Mouse (Mus musculus): ENCODE results near the gene Slc35e3.
A peak's percentile ranks its signal among the peaks of the same experiment; 100 is the strongest.
"Not testable (repeated sequence)": the region's sequence is repeated elsewhere in the genome, so short reads cannot be mapped to it uniquely, and the experiment has no call there.

Slc35e3 gene

GRCm38 (mm10) chr10:117761551-117761950, 15.4 kb upstream of the Slc35e3 start:
- DNase-seq: no peak

GRCm38 (mm10) chr10:117760831-117761335, 14.7 kb upstream of the Slc35e3 start:
- DNase-seq: no peak

GRCm38 (mm10) chr10:117759844-117760630, 13.9 kb upstream of the Slc35e3 start:
- no peak for DNase-seq

DNA sequence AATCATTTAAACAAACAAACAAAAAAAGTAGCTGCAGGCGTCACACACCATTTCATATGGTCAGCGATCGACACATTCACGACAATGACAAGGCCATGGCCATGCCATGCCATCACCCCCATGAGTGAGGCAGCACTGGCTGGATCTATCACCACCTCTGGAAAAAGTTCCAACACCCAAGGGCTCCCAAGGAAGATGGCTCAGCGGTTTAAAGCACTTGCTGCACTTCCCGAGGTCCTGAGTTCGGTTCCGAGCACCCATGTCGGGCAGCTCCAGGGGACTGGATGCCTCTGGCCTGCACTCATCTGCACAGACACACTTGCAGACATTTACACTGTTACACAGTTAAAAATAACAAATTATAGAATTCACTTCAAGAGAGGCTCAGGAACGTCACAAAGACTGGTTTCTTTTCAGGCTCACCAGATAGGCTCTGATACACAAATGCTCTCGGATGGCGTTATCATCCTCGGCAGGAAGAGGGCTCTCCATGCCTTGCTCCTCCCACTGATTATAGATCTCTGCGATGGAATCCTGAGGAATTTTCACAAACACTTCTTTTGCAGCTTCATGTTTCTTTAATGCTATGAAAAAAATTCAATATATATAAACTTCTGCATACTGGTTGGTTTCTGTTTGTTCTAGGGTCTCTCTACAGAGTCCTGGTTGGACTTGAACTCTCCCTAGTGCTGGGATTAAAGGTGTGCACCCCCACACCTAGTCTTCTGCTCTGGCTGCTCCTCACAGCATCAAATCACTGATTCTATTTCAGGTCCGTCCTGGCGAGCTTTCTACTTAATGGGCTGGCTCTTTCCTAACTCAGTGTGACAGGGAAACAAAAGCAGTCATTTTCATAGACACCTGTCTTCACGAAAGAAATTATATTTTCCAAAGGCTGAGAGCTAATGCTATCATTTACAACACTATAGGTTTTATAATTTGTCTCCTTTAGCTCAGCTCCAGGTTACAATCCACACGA, 12.9 kb upstream of the Slc35e3 start:
- DNase-seq: no peak

DNA sequence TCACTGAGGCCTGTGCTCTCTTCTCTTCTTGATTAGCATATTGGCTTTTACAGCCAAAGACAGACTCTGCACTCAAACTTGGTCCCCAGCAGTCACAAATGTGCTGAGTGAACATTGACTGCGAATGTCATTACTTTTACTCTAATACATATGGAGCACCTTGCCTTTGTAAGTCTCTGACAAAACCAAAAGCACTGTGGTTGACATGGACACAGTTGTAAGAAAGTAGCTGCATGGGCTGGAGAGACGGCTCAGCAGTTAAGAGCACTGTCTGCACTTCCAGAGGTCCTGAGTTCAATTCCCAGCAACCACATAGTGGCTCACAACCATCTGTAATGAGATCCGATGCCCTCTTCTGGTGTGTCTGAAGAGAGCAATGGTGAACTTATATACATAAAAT, 12.2 kb upstream of the Slc35e3 start:
- not testable (repeated sequence) for DNase-seq

- no peak for DNase-seq
Observed at GRCm38 (mm10) chr10:117757796-117758342, 11.7 kb upstream of the Slc35e3 start.

DNA sequence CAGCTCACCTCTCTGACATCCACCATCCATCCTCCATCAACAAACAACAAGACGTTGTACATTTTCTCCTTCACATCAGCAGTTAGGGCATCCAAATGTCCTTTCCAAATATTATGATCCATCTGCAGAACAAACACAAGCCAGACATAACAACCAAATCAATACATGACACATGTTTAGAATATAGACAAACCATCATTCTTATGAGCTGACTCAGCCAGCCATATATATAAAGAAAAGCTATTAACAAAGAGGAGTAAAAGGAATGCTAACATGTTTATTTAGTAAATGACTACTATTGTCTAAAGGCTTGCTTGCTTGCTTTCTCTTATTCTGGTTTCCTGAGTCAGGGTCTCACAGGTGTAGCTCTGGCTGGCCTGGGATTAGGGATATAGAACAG, 11.1 kb upstream of the Slc35e3 start:
- no peak for DNase-seq

- no peak for DNase-seq
Observed at GRCm38 (mm10) chr10:117756784-117757183, 10.6 kb upstream of the Slc35e3 start.

DNA sequence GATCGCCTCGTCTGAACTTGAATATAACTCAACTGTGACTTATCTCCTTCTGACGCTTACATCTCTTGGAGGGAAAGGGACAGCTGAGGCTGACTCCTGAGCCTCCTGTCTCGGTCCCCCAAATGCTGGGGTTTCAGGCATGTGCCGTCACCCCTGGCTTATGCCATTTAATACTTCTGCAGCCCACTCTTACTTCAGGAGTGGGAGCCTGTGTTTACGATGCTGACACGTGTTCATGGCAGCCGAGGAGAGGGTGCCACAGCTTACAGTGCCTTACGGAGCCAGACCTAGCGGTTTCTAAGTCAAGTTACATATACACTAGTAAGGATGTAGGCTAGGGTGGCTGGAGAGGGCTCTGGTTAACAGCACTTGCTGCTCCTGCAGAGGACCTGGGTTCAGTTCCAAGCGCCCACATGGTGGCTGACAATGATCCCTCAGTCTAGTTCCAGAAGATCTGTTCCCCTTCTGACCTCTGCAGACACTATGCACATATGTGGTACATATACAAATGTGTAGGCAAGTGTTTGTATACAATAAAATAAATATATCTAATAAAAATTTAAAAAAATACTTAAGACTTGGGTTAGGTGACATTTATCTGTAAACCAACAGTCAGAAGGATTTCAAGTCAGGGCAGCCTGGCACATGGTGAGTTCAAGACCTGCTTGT, 9.8 kb upstream of the Slc35e3 start:
- no peak for DNase-seq

DNA sequence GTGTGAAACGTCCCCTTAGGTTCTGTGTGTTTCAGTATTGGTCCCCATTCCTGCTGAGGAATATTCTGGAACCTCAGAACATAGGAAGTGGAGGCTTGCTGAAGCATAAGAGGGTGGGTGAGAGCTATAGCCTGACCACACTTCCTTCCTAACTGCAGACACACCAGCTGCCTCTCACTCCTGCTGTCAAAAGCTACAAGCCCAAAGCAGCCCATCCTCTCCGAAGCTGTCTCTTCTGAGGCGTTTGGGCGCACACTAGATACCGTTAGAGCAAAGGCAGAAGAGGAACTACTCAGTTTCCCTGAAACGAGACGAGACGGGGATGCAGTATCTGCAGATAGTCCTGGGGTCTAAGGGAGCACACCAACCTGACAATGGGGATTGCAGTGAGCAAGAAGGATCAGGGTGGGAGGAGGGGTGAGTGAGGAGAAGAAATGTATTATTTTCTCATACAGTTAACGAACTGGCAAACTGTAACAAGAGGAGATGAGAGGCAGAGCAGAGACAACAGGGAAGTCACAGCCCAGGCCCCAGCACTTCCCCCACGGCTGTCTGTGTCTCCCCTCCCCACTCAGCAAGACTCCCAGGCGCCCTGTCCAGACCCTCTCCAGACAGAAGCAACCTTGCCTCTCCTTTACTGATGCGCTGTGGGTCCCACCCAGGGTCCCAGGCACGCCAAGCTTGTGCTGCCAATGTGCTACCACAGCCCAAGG, 9.1 kb upstream of the Slc35e3 start:
- peak; percentile 53 to 68 for DNase-seq

GRCm38 (mm10) chr10:117754609-117754940, 8.4 kb upstream of the Slc35e3 start:
- no peak for DNase-seq

GRCm38 (mm10) chr10:117753711-117754608, 7.8 kb upstream of the Slc35e3 start:
- no peak for DNase-seq

DNA sequence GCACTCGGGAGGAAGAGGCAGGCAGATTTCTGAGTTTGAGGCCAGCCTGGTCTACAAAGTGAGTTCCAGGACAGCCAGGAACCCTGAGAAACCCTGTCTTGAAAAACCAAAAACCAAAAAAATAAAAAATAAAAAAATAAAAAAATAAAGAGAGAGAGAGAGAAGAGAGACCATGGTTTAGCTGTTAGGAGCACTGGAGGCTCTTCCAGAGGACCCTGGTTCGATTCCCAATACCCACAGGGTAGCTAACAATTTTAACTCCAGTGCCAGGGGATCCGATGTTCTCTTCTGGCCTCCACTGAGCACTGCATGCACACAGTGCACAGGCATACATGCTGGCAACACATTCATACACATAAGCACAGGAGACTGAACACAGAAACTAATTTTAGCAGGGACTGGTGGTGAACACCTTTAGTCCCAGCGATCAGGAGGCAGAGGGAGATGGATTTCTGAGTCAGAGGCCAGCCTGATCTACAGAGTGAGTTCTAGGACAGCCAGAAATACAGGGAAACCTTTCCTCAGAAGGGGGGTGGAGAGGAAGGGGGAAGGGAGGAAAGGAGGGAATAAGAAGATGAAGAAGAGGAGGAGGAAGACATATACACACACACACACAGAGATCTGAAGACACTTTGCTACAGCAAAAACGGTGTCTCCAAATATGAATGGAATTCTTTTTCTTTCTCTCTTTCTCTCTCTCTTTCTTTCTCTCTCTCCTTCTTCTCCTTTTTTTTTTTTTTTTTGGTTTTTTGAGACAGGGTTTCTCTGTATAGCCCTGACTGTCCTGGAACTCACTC, 6.9 kb upstream of the Slc35e3 start:
- no peak for DNase-seq

- DNase-seq: no peak
Observed at GRCm38 (mm10) chr10:117752304-117752821, 6.2 kb upstream of the Slc35e3 start.

GRCm38 (mm10) chr10:117751744-117752143, 5.6 kb upstream of the Slc35e3 start:
- DNase-seq: no peak

- DNase-seq: no peak
Observed at GRCm38 (mm10) chr10:117751282-117751610, 5.1 kb upstream of the Slc35e3 start.

DNA sequence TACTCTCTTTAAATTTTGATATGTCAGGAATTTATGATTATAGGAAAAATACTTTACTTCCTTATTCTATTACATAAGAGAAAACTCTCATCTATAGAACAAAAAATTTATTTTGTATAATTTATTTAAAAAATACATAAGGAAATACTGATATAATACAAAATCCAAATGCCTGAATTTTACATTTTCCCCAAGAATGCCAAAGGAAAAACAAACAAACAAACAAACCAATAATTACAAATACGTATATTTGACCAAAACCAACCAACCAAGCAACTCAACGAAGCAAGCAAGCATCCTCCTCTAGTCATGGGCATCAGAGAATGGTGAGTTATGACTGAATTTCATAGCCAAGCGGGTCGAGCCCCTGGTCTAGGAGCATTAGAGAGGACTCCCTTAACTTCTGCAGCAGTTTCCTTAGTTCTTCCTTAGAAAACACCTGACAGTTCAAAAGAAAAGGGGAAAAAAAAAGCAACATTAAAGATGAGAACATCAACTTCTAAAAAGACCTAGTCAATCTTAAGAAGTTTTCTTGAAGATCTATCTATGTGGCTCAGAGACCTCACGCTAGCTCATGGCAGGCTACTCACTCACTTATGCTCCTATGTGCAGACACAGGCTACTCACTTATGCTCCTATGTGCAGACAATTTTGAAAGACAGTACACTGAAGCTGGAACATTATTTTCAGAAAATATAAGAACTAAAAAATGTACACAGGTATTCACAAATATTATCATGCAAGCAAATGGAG, 4.5 kb upstream of the Slc35e3 start:
- DNase-seq: no peak

GRCm38 (mm10) chr10:117749787-117750343, 3.7 kb upstream of the Slc35e3 start:
- no peak for DNase-seq

Data from thymus, adult 18-20 months (tissue).